Mouse (Mus musculus) lung, adult 2 months (tissue): ENCODE measurements around the gene Ffar3. TPM values are rescaled to one million over a fixed set of nuclear protein-coding genes. Genes with fewer than 3 reads are reported as not detected.
"Not testable (repeated sequence)": the region's sequence is repeated elsewhere in the genome, so short reads cannot be mapped to it uniquely, and the experiment has no call there.

Experiments
- DNase-seq: peaks from one replicate; pipeline ENCODE4 v3.0.0; 2022
- H3K4me1 ChIP-seq: fragments of 200-500 bp; 2 replicates; pipeline ENCODE4 v1.6.1; 2011; ENCODE audit warnings: low read length; ENCODE audit not compliant: control insufficient read depth, insufficient read depth
- H3K4me3 ChIP-seq: fragments of 200-500 bp; replicated peaks from 2 replicates; pipeline ENCODE3; 2011; ENCODE audit warnings: low read depth, mild to moderate bottlenecking, control low read depth, low read length; ENCODE audit errors: extremely low read depth
- CTCF ChIP-seq: fragments of 200-500 bp; IDR thresholded peaks from 2 replicates; pipeline ENCODE4 v1.5.1; 2011; ENCODE audit warnings: mild to moderate bottlenecking, low read length, control low read depth; ENCODE audit not compliant: insufficient read depth
- POLR2A ChIP-seq: fragments of 200-500 bp; IDR thresholded peaks from 2 replicates; pipeline ENCODE4 v1.6.1; 2011; ENCODE audit warnings: low read depth, mild to moderate bottlenecking, control low read depth, low read length, borderline replicate concordance; ENCODE audit errors: extremely low read depth
- WGBS: fragments of 180-500 bp; shearing (Covaris S2); methylation state at CpG from one replicate; pipeline ENCODE4 v1.1.7; 2018; 5-methylcytosine and 5-hydroxymethylcytosine counted together
- polyA plus RNA-seq: library from polyadenylated mRNA; depleted of rRNA; stranded (reverse); fragments of >200 nt; gene quantifications from 2 replicates; pipeline ENCODE4 v1.2.3, GENCODE M21; 2012

Ffar3 gene
- polyA plus RNA-seq, 1 experiment = not detected

DNA sequence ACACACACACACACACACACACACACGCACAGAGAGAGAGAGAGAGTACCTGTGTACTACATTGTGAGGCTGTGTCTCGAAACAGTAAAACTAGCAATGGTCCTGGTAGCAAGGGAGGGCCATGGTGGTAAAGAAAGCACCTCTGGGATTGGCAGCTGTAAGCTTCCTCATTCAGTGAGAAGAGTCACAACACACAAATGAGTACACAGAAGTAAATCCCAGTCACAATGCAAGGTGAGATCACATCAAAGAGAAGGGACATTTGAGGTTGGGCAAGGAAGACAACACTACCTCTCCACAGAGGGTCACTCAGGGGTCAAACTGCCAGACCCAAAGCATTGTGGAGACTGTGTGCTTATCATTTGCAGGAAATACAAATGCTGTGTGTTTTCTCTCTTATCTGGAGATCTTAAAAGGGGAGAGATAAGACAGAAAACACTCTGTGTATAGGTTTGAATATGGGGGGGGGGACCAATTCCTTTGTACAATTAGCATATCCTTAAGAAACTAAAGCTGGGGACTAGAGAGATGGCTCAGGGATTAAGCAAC is 9.4 kb downstream of the Ffar3 start:
- TF ChIP-seq CTCF = no peak
- no peak overlapping the region for H3K4me3 ChIP-seq
- DNase-seq = no peak
- no peaks in the 10 kb centered on the region for H3K4me1 ChIP-seq
- WGBS = 48% methylated on average over 2 of the region's 2 CpGs

DNA sequence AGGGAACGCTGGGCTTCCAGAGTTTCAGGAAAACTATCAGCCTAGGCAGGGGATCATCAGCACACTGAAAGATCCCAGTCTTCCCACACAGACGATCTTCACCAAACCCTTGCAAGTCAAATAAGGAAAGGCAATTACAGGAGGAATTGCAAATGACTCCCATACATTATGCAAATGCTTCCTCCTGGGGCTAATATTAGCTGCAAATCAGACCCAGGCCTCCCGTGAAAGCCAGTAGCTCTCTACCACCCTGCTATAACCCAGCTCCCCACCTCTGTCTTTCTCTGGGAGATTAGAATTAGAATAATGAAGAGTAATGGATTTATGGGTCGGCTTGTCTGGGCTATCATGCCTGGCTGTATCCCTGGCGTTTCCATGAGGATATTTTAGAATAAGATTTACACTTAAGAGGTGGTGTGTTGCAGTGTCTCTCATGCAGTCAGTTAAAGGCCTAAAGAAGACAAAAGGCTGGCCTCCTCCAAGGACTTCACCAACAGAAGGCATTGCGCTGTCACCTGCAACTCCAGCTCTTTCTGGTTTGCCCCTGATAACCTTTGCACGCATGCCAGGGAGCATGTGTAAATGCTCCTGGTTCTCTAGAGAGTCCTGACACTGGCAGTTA is 11.2 kb downstream of the Ffar3 start:
- no peaks in the 10 kb centered on the region for H3K4me1 ChIP-seq
- TF ChIP-seq POLR2A = no peak
- H3K4me3 ChIP-seq = no peak overlapping the region
- WGBS = 38% methylated on average over 7 of the region's 7 CpGs
- no peak for DNase-seq

- 68% methylated on average over 5 of the region's 5 CpGs for WGBS
- no peak for DNase-seq
- H3K4me3 ChIP-seq = no peak overlapping the region
- no peak for TF ChIP-seq CTCF
- TF ChIP-seq POLR2A = no peak
- no peaks in the 10 kb centered on the region for H3K4me1 ChIP-seq
Measured at GRCm38 (mm10) chr7:30842092-30842491, 13.9 kb downstream of the Ffar3 start.

- no peak overlapping the region for H3K4me3 ChIP-seq
- WGBS = 72% methylated on average over 4 of the region's 4 CpGs
- no peak for DNase-seq
- H3K4me1 ChIP-seq = no peaks in the 10 kb centered on the region
- no peak for TF ChIP-seq CTCF
- no peak for TF ChIP-seq POLR2A
Measured at GRCm38 (mm10) chr7:30841379-30841778, 14.6 kb downstream of the Ffar3 start.

DNA sequence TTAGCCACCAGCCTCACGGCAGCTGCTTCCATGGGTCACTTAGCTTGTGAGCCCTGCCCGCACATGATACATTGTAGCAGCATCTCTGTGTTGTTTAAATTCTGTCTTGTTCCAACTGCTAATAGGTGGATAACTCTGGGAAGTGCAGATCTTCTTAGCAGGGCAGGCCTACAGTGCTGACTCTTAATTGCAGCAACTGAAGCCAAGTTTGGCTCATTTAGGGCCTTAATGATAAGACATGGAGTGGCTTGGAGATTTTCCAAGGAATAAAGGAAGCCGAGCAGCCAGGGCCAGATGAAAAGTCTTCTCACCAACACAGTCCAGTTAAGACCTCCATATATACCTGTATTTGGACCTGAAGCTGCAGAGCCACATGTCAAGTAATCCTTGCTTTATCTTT is 15.7 kb downstream of the Ffar3 start:
- DNase-seq = no peak
- no peak for TF ChIP-seq POLR2A
- TF ChIP-seq CTCF = no peak
- WGBS = 53% methylated on average over 3 of the region's 3 CpGs
- Histone ChIP-seq H3K4me3 (no peak overlapping the region), H3K4me1 (no peaks in the 10 kb centered on the region)

DNA sequence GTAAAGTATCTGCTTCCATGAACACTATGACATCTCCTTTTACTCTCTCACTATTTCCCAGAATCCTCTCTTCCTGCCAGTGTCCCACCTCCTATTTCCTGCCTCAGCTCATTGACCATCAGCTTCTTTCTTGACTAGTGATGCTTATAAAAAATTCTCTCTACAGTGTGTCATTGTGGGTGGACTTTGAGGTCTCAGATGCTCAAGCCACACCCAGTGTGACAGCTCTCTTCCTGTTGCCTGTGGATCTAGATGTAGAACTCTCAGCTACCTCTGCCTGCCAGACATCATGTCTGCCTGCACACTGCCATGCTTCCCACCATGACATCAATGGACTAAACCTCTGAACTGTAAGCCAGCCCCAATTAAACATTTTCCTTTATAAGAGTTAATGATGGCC is 18.7 kb downstream of the Ffar3 start:
- H3K4me1 ChIP-seq = no peaks in the 10 kb centered on the region
- no peak for DNase-seq

DNA sequence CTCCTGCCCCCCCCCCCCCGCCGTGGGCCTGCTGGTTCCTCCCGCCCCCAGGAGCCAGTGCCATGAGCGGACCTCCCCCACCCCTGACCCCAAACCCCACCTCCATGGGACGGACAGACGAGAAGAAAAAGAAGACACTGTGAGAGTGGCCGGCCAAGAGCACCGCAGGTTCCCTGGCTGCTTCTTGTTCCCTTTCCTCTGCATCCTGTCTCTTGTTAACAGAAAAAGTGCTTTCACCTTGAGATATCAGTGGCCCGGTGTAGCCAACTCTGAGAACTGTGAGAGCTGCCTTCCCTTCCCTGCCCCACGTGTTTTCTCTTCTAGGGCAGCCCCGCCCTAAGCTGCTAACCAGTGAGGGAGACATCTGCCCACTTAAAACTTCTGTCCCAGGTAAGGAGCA is 23.3 kb downstream of the Ffar3 start:
- not testable (repeated sequence) for H3K4me1 ChIP-seq, DNase-seq, H3K4me3 ChIP-seq
- WGBS = 37% methylated on average over 8 of the region's 11 CpGs

More for the DNA sequence above, 18.7 kb downstream of the Ffar3 start:
- no peak overlapping the region for H3K4me3 ChIP-seq
- TF ChIP-seq POLR2A (no peak), CTCF (no peak)

DNA sequence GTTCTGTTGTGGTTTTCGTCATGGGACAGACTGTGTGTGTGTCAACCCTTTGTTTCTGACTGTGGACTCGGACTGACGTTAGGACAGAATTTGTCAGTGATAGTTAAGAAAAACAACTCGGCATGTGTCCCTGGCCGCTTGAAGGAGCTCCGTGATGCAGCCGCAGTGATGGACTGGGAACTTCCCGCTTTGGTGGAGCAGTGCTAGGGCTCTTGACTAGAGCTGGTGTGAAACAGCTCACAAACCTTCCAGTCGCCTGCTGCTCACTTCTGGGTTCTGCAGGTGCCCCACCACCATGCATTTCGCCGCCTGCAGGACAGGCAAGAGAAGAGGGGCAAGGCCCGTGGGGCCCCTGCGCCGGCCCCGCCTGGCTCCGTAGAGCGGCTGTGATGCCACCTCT is 23.7 kb downstream of the Ffar3 start:
- H3K4me3 ChIP-seq = no peak overlapping the region
- TF ChIP-seq CTCF (no peak), POLR2A (no peak)
- DNase-seq = no peak
- 56% methylated on average over 17 of the region's 17 CpGs for WGBS
- no peaks in the 10 kb centered on the region for H3K4me1 ChIP-seq

DNA sequence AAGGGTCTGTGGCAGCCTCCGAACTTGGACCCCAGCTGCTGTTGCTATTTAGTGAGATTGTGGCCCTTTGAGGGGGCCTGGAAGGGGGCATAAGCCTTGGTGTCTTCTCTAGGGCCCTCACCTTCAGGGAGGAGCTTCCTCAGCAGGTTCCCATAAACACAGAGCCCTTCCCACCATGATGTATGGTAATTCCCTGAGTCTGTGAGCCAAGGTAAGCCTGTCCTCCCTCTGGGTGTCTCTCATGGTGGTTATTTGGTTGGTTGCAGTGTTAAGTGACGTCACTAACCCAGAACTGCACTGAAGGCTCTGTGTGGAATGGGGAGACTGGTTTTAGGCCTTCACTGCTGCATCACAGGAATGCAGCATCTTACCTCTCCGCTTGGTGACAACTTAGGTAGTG is 26.6 kb downstream of the Ffar3 start:
- WGBS = 62% methylated on average over 3 of the region's 3 CpGs
- Histone ChIP-seq H3K4me1 (no peaks in the 10 kb centered on the region), H3K4me3 (no peak overlapping the region)
- no peak for DNase-seq
- TF ChIP-seq CTCF (no peak), POLR2A (no peak)

DNA sequence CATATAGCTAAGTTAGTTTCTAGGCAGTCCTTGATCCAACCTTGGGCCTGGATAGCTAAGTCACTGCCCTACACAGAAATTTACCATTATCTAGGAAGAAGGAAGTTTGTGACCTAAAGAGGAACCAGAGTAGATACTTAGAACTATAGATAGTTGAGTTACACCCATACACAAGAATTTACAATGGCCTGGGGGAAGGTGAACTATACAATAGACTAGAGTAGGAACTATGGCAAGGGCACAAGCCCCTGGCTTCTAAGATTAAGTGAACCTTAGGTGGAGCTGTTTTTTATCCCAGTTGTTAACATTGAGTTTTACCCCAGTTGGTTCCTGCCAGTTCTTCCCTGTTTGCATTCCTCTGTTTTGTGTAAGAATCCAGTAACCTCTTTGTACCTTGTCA is 27.1 kb downstream of the Ffar3 start:
- H3K4me3 ChIP-seq, H3K4me1 ChIP-seq, DNase-seq: not testable (repeated sequence)

GRCm38 (mm10) chr7:30826660-30827059 is 29.3 kb downstream of the Ffar3 start:
- no peaks in the 10 kb centered on the region for H3K4me1 ChIP-seq
- TF ChIP-seq POLR2A = no peak
- no peak for TF ChIP-seq CTCF
- WGBS = 86% methylated on average over 10 of the region's 10 CpGs
- DNase-seq = no peak
- no peak overlapping the region for H3K4me3 ChIP-seq

DNA sequence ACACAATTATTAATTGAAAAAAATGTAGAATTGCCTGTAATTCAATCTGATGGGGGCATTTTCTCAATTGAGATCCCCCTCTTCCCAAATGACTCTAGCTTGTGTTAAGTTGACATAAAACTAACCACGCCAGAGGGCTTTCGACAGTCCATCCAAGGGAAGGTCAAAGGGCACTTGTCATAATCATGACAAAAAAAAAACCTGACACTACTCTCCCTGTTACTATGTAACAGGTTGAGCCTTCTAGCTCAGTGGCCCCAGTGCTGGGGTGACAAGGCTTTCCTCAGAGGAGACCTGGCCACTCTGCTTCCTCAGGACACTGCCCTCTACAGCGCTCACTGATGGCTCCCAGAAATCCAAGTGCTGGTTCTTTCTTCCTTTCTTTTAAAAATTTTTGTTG is 31.7 kb downstream of the Ffar3 start:
- no peak for DNase-seq
- no peak for TF ChIP-seq CTCF
- TF ChIP-seq POLR2A = no peak
- Histone ChIP-seq H3K4me1 (peaks cover 4% of the 10 kb centered on the region), H3K4me3 (no peak overlapping the region)
- WGBS = 87% methylated on average over 3 of the region's 3 CpGs
